Mouse (Mus musculus): Measurements from ENCODE around the gene Fgf8.

GRCm38 (mm10) chr19:45696281-45696600, 46.5 kb downstream of the Fgf8 start:
- no peak for TF ChIP-seq CTCF (IDR thresholded peaks at IDR 0.05; ENCODE audit: borderline replicate concordance, control insufficient read depth, extremely low read depth, insufficient read depth, low read length, poor library complexity)
- TF ChIP-seq POLR2A (IDR thresholded peaks at IDR 0.05; ENCODE audit: control insufficient read depth, extremely low read depth, insufficient read depth, low read length, poor library complexity), result no peak

Measured in thymus, adult 2 months (tissue).